Mouse (Mus musculus) neural tube, embryonic 14.5 days (tissue): ENCODE measurements at regions not wholly inside any gene's neighbourhood (a gene's known extent, or its start where the extent isn't known, plus 50 kb on each side); places are given as distances from the start of the nearest gene placed in this dataset.

Experiments
- ATAC-seq: fragments of 200-750 bp; cut with Nextera tagmentation; 2 replicates; pipeline ENCODE4 v1.8.0; 2017; ENCODE audit warnings: low read depth, mild to moderate bottlenecking, moderate TSS enrichment, moderate library complexity
- H3K27ac ChIP-seq: fragments of 300-500 bp; sonication (generic); 2 replicates; pipeline ENCODE4 v1.5.1; 2014; ENCODE audit warnings: low read depth, mild to moderate bottlenecking, control low read depth, low read length, moderate library complexity, mixed read lengths
- H3K27me3 ChIP-seq: fragments of 300-500 bp; sonication (generic); 2 replicates; pipeline ENCODE4 v1.6.1; 2014; ENCODE audit warnings: low read length; ENCODE audit not compliant: control insufficient read depth, insufficient read depth
- H3K36me3 ChIP-seq: fragments of 300-500 bp; sonication (generic); 2 replicates; pipeline ENCODE4 v1.6.1; 2014; ENCODE audit warnings: low read length, mixed read lengths; ENCODE audit not compliant: control insufficient read depth, insufficient read depth
- H3K4me1 ChIP-seq: fragments of 300-500 bp; sonication (generic); 2 replicates; pipeline ENCODE4 v1.6.1; 2014; ENCODE audit warnings: low read length; ENCODE audit not compliant: control insufficient read depth, insufficient read depth
- H3K4me2 ChIP-seq: fragments of 300-500 bp; sonication (generic); 2 replicates; pipeline ENCODE4 v1.6.1; 2014; ENCODE audit warnings: mild to moderate bottlenecking, low read depth, low read length, control low read depth
- H3K4me3 ChIP-seq: fragments of 300-500 bp; sonication (generic); 2 replicates; pipeline ENCODE4 v1.5.1; 2014; ENCODE audit warnings: low read depth, low read length, control low read depth, mixed read lengths
- H3K9ac ChIP-seq: fragments of 300-500 bp; sonication (generic); replicated peaks from 2 replicates; pipeline ENCODE4 v1.6.1; 2014; ENCODE audit warnings: low read depth, mild to moderate bottlenecking, control low read depth, low read length, mixed read lengths
- H3K9me3 ChIP-seq: fragments of 300-500 bp; sonication (generic); 2 replicates; pipeline ENCODE4 v1.6.1; 2016; ENCODE audit warnings: low read length; ENCODE audit not compliant: control insufficient read depth
- WGBS: fragments of 180-500 bp; shearing (Covaris S2); extraction: QIAGEN DNeasy Blood & Tissue Kit; methylation state at CpG from one replicate; pipeline ENCODE4 v1.1.7; 2014; 5-methylcytosine and 5-hydroxymethylcytosine counted together

- WGBS, result 89% methylated on average over 2 of the region's 2 CpGs
- no peak overlapping the region for H3K4me3 ChIP-seq
- no peak for ATAC-seq
- no peak overlapping the region for H3K27ac ChIP-seq
- H3K4me2 ChIP-seq, result no peak overlapping the region
- no peaks in the 10 kb centered on the region for H3K27me3 ChIP-seq
- no peak overlapping the region for H3K9ac ChIP-seq
- no peaks in the 10 kb centered on the region for H3K9me3 ChIP-seq
- no peaks in the 10 kb centered on the region for H3K4me1 ChIP-seq
- no peaks in the 10 kb centered on the region for H3K36me3 ChIP-seq
Observed at GRCm38 (mm10) chr4:114748131-114748530, 73.4 kb upstream of the Gm12830 start.

GRCm38 (mm10) chr4:114759837-114760236 lies 61.7 kb upstream of the Gm12830 start:
- no peak for ATAC-seq
- Histone ChIP-seq H3K27me3 (no peaks in the 10 kb centered on the region), H3K4me3 (no peak overlapping the region), H3K9ac (no peak overlapping the region), H3K9me3 (no peaks in the 10 kb centered on the region), H3K4me1 (no peaks in the 10 kb centered on the region), H3K36me3 (no peaks in the 10 kb centered on the region), H3K4me2 (no peak overlapping the region), H3K27ac (no peak overlapping the region)

GRCm38 (mm10) chr4:114766643-114767393 lies 54.7 kb upstream of the Gm12830 start:
- ATAC-seq, result no peak
- H3K36me3 ChIP-seq, result no peaks in the 10 kb centered on the region
- H3K4me3 ChIP-seq, result no peak overlapping the region
- H3K27ac ChIP-seq, result no peak overlapping the region
- H3K9ac ChIP-seq, result no peak overlapping the region
- WGBS, result 70% methylated on average over 22 of the region's 22 CpGs
- H3K9me3 ChIP-seq, result no peaks in the 10 kb centered on the region
- H3K27me3 ChIP-seq, result no peaks in the 10 kb centered on the region
- no peak overlapping the region for H3K4me2 ChIP-seq
- H3K4me1 ChIP-seq, result no peaks in the 10 kb centered on the region
